Mouse (Mus musculus) urinary bladder, adult 2 months (tissue): Measurements from ENCODE around the gene Grpel1. TPM values are rescaled to one million over a fixed set of nuclear protein-coding genes. Genes with fewer than 3 reads are reported as not detected.

Experiments
- DNase-seq: peaks from one replicate; pipeline ENCODE4 v3.0.0; 2022; ENCODE audit warnings: low spot score
- polyA plus RNA-seq: library from polyadenylated mRNA; depleted of rRNA; stranded (reverse); fragments of >200 nt; gene quantifications from 2 replicates; pipeline ENCODE4 v1.2.3, GENCODE M21; 2012

Gene Grpel1
- polyA plus RNA-seq, 1 experiment: 32.5 TPM

GRCm38 (mm10) chr5:36461231-36461630, 3.6 kb upstream of the Grpel1 start:
- DNase-seq: no peak

- DNase-seq: peak; percentile 73
Measured at GRCm38 (mm10) chr5:36462810-36463209, 2.0 kb upstream of the Grpel1 start.

- no peak for DNase-seq
Measured at GRCm38 (mm10) chr5:36463391-36463790, 1.4 kb upstream of the Grpel1 start.

- DNase-seq: no peak
Measured at GRCm38 (mm10) chr5:36465889-36466288, 1.1 kb downstream of the Grpel1 start.

- no peak for DNase-seq
Measured at GRCm38 (mm10) chr5:36471206-36471605, 6.4 kb downstream of the Grpel1 start.

- DNase-seq: no peak
Measured at GRCm38 (mm10) chr5:36472876-36473655, 8.3 kb downstream of the Grpel1 start.

GRCm38 (mm10) chr5:36474283-36474682, 9.5 kb downstream of the Grpel1 start:
- DNase-seq: no peak

GRCm38 (mm10) chr5:36477486-36477885, 12.7 kb downstream of the Grpel1 start:
- DNase-seq: no peak

- DNase-seq: no peak
Measured at GRCm38 (mm10) chr5:36478540-36479420, 14.0 kb downstream of the Grpel1 start.

- no peak for DNase-seq
Measured at GRCm38 (mm10) chr5:36479735-36480134, 14.9 kb downstream of the Grpel1 start.

- DNase-seq: no peak
Measured at GRCm38 (mm10) chr5:36480398-36480797, 15.6 kb downstream of the Grpel1 start.

- DNase-seq: no peak
Measured at GRCm38 (mm10) chr5:36481114-36481513, 16.3 kb downstream of the Grpel1 start.

- peak; percentile 56 for DNase-seq
Measured at GRCm38 (mm10) chr5:36483203-36484101, 18.7 kb downstream of the Grpel1 start.

GRCm38 (mm10) chr5:36484171-36484990, 19.6 kb downstream of the Grpel1 start, which contains the start of the genes Tada2b and Ccdc96:
Gene Tada2b (minus strand): TSS chr5:36484285.
Gene Ccdc96 (plus strand): TSS chr5:36484588.
- DNase-seq: peak; percentile 95

GRCm38 (mm10) chr5:36485306-36485705, 20.5 kb downstream of the Grpel1 start:
- no peak for DNase-seq

GRCm38 (mm10) chr5:36489225-36489624, 24.4 kb downstream of the Grpel1 start:
- DNase-seq: no peak

GRCm38 (mm10) chr5:36493919-36494318, 29.1 kb downstream of the Grpel1 start:
- no peak for DNase-seq

GRCm38 (mm10) chr5:36494709-36495108, 29.9 kb downstream of the Grpel1 start:
- no peak for DNase-seq

GRCm38 (mm10) chr5:36505235-36505634, 40.4 kb downstream of the Grpel1 start:
- DNase-seq: no peak

GRCm38 (mm10) chr5:36505643-36506042, 40.8 kb downstream of the Grpel1 start:
- DNase-seq: no peak

- DNase-seq: no peak
Measured at GRCm38 (mm10) chr5:36508351-36508750, 43.6 kb downstream of the Grpel1 start.
